Mouse (Mus musculus): ENCODE results near the gene Nelfb.

DNA sequence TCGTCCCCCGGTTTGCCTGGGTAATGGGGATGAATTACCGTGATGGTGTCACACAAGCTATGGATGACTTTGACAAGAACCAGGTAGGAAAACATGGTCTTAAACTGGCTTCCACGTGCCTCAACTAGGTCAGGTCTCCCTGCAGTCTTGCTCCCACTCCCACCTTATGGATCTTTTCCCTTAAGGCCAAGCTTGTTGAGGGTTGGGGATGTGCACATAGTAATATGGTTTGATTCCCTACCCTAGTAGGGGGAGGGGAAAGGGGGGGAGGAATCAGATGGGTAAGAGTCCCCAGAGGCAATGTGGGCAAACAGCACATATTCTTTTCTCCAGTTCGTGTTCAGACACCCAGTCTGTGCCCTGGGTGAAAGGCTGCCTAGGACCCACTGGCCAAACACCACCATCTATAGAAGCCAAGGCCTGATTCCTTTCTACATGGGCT is 10.1 kb upstream of the Nelfb start:
- TF ChIP-seq CTCF (IDR thresholded peaks at IDR 0.05; ENCODE audit: low read depth, low read length) = no peak
- TF ChIP-seq POLR2A (IDR thresholded peaks at IDR 0.05; ENCODE audit: borderline replicate concordance, low read depth, low read length) = no peak

Measured in bone marrow macrophage, adult 2 months (primary cell).